Mouse (Mus musculus): Measurements from ENCODE around the gene Rac2. TPM values are rescaled to one million over a fixed set of nuclear protein-coding genes. Genes with fewer than 3 reads are reported as not detected.

Gene Rac2
- polyA plus RNA-seq, 3 experiments from 2014 or later, result 2,973 to 4,396 (median 4,109) TPM

- no peak for ATAC-seq
Observed at GRCm38 (mm10) chr15:78521331-78521730, 51.3 kb downstream of the Rac2 start.

DNA sequence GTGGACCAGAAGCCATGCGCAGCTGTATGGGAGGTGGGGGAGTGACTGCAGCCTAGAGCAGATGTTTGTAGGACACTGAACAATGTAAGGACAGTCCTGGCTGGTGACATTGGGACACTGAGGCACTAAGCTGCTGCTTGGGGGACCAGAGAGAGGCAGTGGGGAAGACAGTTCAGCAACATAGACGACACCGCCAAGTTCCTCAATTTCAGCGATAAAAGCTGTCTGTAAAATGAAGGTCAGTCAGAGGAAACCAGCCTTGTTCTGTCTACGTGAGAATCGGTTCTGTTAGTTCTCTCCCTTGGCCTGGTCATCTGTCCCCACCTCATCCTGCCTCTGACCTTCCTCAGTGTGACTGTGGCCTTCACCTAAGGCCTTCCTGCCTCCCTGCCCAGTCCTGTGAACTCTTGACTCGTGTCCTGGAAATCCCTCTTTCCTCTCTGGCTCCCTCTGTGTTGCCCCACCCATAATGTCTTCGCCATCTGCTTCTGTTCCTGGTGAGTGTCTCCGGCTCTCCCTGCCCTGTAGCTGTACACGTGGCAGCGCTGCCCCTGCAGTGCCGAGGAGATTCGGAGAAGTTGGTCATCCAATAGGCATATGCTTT is 52.4 kb downstream of the Rac2 start:
- ATAC-seq, result no peak

- ATAC-seq, result no peak
Observed at GRCm38 (mm10) chr15:78518221-78518620, 54.4 kb downstream of the Rac2 start.

GRCm38 (mm10) chr15:78515759-78516158 is 56.8 kb downstream of the Rac2 start:
- ATAC-seq, result no peak

DNA sequence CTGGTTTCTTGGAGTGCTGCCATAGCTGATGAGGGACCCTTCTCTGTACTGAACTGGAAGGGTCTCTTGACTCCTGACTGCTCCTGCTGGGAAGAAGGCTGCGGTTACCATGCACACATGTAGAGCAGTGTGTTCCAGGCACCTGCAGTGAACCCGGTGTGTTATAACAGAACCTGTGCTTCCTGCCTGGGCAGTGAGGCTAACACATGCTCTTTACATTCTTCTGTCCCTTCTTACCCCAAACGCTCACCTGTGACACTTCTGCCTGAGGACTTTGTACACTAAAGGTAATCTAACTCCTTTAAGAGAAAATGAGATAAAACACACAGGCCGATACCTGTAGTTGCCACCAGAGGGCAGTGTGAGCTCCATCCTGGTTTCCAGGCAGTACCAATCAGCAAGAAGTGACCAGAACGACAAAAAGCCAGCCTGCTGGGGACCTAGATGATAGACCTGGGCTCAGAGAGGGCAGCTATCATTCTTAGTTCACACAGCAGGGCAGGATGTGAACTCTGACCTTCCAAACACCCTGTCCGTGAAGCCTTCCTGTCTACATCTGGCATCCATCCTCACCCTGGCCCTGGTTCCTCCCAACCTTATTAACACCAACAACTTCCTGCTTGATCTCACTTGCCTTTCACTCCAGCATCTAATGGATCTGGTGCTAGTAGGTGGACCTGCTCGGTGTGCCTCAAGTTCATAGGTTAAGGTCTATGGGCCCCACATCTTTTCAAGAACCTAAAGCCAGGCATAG is 58.0 kb downstream of the Rac2 start:
- ATAC-seq, result peak; percentile 49

DNA sequence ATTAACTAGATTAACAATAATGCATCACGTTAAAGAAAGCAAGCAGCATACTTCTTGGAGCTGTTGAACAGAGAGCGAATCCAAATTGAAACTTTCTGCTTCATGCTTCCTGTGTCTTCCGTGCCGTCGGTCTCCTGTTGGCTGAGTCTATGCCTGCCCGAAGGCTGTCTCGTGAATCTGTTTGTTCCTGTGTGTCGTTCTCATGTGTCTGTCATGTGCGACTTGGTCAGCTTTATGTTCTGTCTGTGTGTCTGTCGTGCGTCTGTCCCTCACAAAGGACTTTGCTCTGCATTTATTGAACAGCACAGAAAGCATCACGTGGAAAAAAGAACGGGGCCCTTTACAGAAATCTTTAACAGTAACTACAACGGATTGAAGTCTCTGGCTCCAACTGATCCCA is 59.6 kb downstream of the Rac2 start:
- no peak for ATAC-seq

DNA sequence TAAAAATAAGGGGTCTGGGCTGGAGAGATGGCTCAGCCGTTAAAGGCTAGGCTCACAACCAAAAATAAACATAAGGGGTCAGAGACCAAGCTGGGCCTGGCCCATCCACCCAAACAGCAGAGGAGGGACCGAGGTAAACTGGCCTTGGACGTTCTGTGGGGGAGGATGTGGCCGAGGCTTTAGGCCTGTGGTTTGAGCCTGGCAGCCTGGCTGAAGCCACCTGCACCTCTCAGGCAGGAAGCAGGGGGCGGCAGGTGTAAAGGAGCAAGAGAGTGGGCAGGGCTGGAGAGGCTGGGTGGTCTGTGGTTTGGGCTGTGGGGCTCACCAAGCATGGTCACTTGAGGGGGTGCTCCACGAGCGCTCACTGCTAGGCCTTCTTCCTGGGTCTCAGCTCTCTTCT is 60.6 kb downstream of the Rac2 start:
- no peak for ATAC-seq

DNA sequence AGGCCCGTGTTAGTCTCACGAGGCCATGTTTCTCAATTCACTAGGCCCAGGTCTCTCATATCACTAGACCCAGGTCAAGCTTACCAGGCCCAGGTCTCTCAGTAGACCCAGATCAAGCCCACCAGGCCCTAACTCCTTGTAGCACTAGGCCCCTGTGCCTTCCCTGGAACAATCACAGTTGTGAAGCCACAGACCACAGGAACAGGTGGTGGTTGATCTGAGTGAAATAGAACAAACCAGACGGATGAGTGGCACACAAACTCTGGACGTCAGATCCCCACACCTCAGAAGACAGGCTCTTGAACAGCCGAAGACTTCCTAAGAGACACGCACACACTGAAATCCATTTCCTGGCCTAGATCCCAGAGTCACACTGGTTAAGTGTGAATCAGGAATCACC is 61.8 kb downstream of the Rac2 start:
- ATAC-seq, result peak; percentile 23

DNA sequence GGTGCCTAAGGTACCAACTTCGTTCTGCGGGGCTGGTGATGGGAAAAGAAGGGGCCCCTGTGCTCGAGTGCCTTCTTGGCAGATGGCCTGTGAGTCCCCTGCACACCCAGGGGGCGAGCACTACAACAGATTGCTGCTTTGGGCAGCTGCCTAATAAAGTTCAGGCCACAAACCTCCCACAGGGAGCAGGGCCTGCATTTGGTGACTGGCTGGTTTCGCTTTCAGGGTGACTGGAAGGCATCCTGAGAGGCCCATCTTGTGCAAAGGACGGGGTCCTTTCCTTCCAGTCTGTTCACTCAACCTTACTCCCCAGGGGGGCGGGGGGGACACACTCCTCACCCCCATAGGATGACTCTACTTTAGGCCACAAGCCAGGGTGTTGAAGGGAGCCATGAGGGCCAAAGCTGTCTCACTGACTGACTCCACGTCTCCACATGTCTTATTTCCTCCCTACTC is 62.4 kb downstream of the Rac2 start:
- ATAC-seq, result peak; percentile 78

- no peak for ATAC-seq
Observed at GRCm38 (mm10) chr15:78509297-78509899, 63.2 kb downstream of the Rac2 start.

Other genes starting within 250 kb of the Rac2 start
- under 1 TPM in 2 of 3 experiments, not detected in 1; 0.12 to 0.67 TPM for gene Csf2rb, start 247.0 kb downstream of the Rac2 start, polyA plus RNA-seq (2017; shearing (Covaris generic))
- gene Tex33, start 176.9 kb downstream of the Rac2 start, polyA plus RNA-seq (2017; shearing (Covaris generic)), result not detected
- gene Tst, start 166.9 kb downstream of the Rac2 start, polyA plus RNA-seq (2017; shearing (Covaris generic)), result 1 to 10 TPM; 1.8 to 5.3 (median 2.1) TPM
- gene Mpst, start 166.4 kb downstream of the Rac2 start, polyA plus RNA-seq (2017; shearing (Covaris generic)), result 1 to 10 TPM in 2 of 3 experiments, under 1 TPM in 1; 0.63 to 3.3 (median 2.6) TPM
- gene Kctd17, start 144.2 kb downstream of the Rac2 start, polyA plus RNA-seq (2017; shearing (Covaris generic)), result 10 to 100 TPM in 1 of 3 experiments, 1 to 10 TPM in 2; 7.5 to 14.9 (median 8.8) TPM
- not detected for gene Tmprss6, start 104.1 kb downstream of the Rac2 start, polyA plus RNA-seq (2017; shearing (Covaris generic))
- gene Il2rb, start 77.5 kb downstream of the Rac2 start, polyA plus RNA-seq (2017; shearing (Covaris generic)), result 100 to 1,000 TPM; 427 to 674 (median 450) TPM
- 10 to 100 TPM in 1 of 3 experiments, 1 to 10 TPM in 2; 7.7 to 24.3 (median 8.0) TPM for gene C1qtnf6, start 41.4 kb downstream of the Rac2 start, polyA plus RNA-seq (2017; shearing (Covaris generic))
- under 1 TPM in 1 of 3 experiments, not detected in 2; 0.17 TPM for gene Sstr3, start 28.1 kb downstream of the Rac2 start, polyA plus RNA-seq (2017; shearing (Covaris generic))
- 100 to 1,000 TPM; 236 to 339 (median 298) TPM for gene Cyth4, start 24.3 kb upstream of the Rac2 start, polyA plus RNA-seq (2017; shearing (Covaris generic))
- under 1 TPM in 1 of 3 experiments, not detected in 2; 0.05 TPM for gene Elfn2, start 146.0 kb upstream of the Rac2 start, polyA plus RNA-seq (2017; shearing (Covaris generic))
- 10 to 100 TPM; 45.8 to 70.7 (median 62.8) TPM for gene Mfng, start 200.7 kb upstream of the Rac2 start, polyA plus RNA-seq (2017; shearing (Covaris generic))
- gene Card10, start 230.3 kb upstream of the Rac2 start, polyA plus RNA-seq (2017; shearing (Covaris generic)), result under 1 TPM; 0.15 to 0.26 (median 0.19) TPM

Measured in inflammation-experienced regulatory T-cells, adult 6 months (primary cell).